Mouse (Mus musculus) frontal cortex, adult 2 months (tissue): ENCODE results near the gene Plekhm1. TPM values are rescaled to one million over a fixed set of nuclear protein-coding genes. Genes with fewer than 3 reads are reported as not detected.
"Not testable (repeated sequence)": the region's sequence is repeated elsewhere in the genome, so short reads cannot be mapped to it uniquely, and the experiment has no call there.

ENCODE experiments used
- DNase-seq, 2 experiments: peaks; one replicate each; pipeline ENCODE4 v3.0.0; 2022; ENCODE audit warnings: low spot score in 1 of 2; ENCODE audit errors: extremely low spot score in 1 of 2
- polyA plus RNA-seq: library from polyadenylated mRNA; depleted of rRNA; stranded (reverse); fragments of >200 nt; gene quantifications from 2 replicates; pipeline ENCODE4 v1.2.3, GENCODE M21; 2012; rRNA removed

The Plekhm1 gene
- 15.6 and 15.7 TPM in 2 replicates for polyA plus RNA-seq

- DNase-seq, result peak; percentile 92 to 97
Observed at GRCm38 (mm10) chr11:103411981-103412949, at the start of gene Plekhm1. TSS of gene Plekhm1 (minus strand) at chr11:103412687.

GRCm38 (mm10) chr11:103451105-103451504, 38.6 kb upstream of the Plekhm1 start:
- not testable (repeated sequence) for DNase-seq

- not testable (repeated sequence) for DNase-seq
Observed at GRCm38 (mm10) chr11:103449721-103450120, 37.2 kb upstream of the Plekhm1 start.

GRCm38 (mm10) chr11:103443678-103444077, 31.2 kb upstream of the Plekhm1 start:
- no peak for DNase-seq

- DNase-seq, result no peak
Observed at GRCm38 (mm10) chr11:103436282-103436681, 23.8 kb upstream of the Plekhm1 start.

GRCm38 (mm10) chr11:103425031-103425430, 12.5 kb upstream of the Plekhm1 start:
- no peak for DNase-seq

GRCm38 (mm10) chr11:103419667-103420066, 7.2 kb upstream of the Plekhm1 start:
- no peak for DNase-seq

GRCm38 (mm10) chr11:103419226-103419625, 6.7 kb upstream of the Plekhm1 start:
- no peak for DNase-seq

GRCm38 (mm10) chr11:103413516-103413915, 1.0 kb upstream of the Plekhm1 start:
- no peak for DNase-seq

GRCm38 (mm10) chr11:103412950-103413423, 500 bp upstream of the Plekhm1 start:
- no peak for DNase-seq

- DNase-seq, result no peak
Observed at GRCm38 (mm10) chr11:103411301-103411700, 1.2 kb downstream of the Plekhm1 start.

- no peak for DNase-seq
Observed at GRCm38 (mm10) chr11:103408880-103409279, 3.6 kb downstream of the Plekhm1 start.

GRCm38 (mm10) chr11:103407136-103407535, 5.4 kb downstream of the Plekhm1 start:
- DNase-seq, result not testable (repeated sequence)

GRCm38 (mm10) chr11:103406551-103406950, 5.9 kb downstream of the Plekhm1 start:
- DNase-seq, result no peak

- DNase-seq, result no peak
Observed at GRCm38 (mm10) chr11:103405814-103406213, 6.7 kb downstream of the Plekhm1 start.

GRCm38 (mm10) chr11:103404618-103405017, 7.9 kb downstream of the Plekhm1 start:
- no peak for DNase-seq

- DNase-seq, result no peak
Observed at GRCm38 (mm10) chr11:103403776-103404175, 8.7 kb downstream of the Plekhm1 start.

- peak; percentile 38 to 49 for DNase-seq
Observed at GRCm38 (mm10) chr11:103402738-103403137, 9.7 kb downstream of the Plekhm1 start.

- peak in 1 of 2 experiments; percentile 69 for DNase-seq
Observed at GRCm38 (mm10) chr11:103402198-103402597, 10.3 kb downstream of the Plekhm1 start.

- DNase-seq, result no peak
Observed at GRCm38 (mm10) chr11:103399986-103400385, 12.5 kb downstream of the Plekhm1 start.

- DNase-seq, result no peak
Observed at GRCm38 (mm10) chr11:103399050-103399449, 13.4 kb downstream of the Plekhm1 start.

GRCm38 (mm10) chr11:103396682-103397081, 15.8 kb downstream of the Plekhm1 start:
- DNase-seq, result no peak
